8 mouse cellular contexts compared by ENCODE assay signal in the genomic region with DNA sequence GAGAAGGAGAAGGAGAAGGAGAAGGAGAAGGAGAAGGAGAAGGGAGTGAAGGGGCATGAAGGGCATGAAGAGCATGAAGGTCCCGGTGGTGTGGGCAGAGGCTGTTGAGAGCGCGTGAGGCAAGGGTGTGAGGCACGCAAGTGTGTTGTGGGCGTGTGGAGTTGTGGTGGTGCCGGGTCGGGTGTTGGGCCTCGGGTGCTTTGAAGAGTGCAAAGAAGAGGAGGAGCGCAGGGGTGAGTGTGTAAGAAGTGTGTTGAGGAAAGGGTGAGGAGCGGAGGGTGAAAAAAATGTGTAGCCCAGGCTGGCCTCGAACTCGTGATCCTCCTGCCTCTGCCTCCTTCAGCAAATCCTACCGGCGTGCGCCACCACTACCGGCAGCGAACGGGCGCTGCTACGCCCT.
DNase-seq lines count a peak whose midpoint lies in the region; ATAC-seq lines count a peak whose summit lies in the region.
"Not testable (repeated sequence)": the region's sequence is repeated elsewhere in the genome, so short reads cannot be mapped to it uniquely, and the experiment has no call there.

No protein-coding gene starts in this region.

- not testable (repeated sequence) for H3K27me3 ChIP-seq in forebrain, embryonic 12.5 days; heart, embryonic 13.5 days (replicated peaks); kidney, embryonic 16.5 days (ENCODE audit: insufficient read depth, low read length); liver, embryonic 13.5 days

- not testable (repeated sequence) for H3K36me3 ChIP-seq in forebrain, embryonic 12.5 days (replicated peaks); heart, embryonic 13.5 days; kidney, embryonic 16.5 days (ENCODE audit: insufficient read depth, low read length); liver, embryonic 13.5 days

- H3K4me1 ChIP-seq in forebrain, embryonic 12.5 days; heart, embryonic 13.5 days; kidney, embryonic 16.5 days (ENCODE audit: insufficient read depth, low read length); liver, embryonic 13.5 days (replicated peaks): not testable (repeated sequence)

- H3K4me2 ChIP-seq in forebrain, embryonic 12.5 days = not testable (repeated sequence)
- peak overlapping the region; percentile 51 for H3K4me2 ChIP-seq in heart, embryonic 13.5 days
- 0 out of 2 replicates have a peak overlapping the region, but pooled peaks have one; percentile 27 for H3K4me2 ChIP-seq in kidney, embryonic 16.5 days (replicated peaks; ENCODE audit: low read depth, low read length)
- H3K4me2 ChIP-seq in liver, embryonic 13.5 days = 0 out of 2 replicates have a peak overlapping the region, but pooled peaks have one; percentile 30

- 0 out of 2 replicates have a peak overlapping the region, but pooled peaks have one; percentile 19 for H3K4me3 ChIP-seq in forebrain, embryonic 12.5 days (replicated peaks)
- peak overlapping the region; percentile 24; the same call in 1 of the 2 replicates for H3K4me3 ChIP-seq in heart, embryonic 13.5 days
- not testable (repeated sequence) for H3K4me3 ChIP-seq in kidney, embryonic 16.5 days (ENCODE audit: low read length); liver, embryonic 13.5 days (replicated peaks)

- not testable (repeated sequence) for H3K27ac ChIP-seq in forebrain, embryonic 12.5 days; heart, embryonic 13.5 days (replicated peaks); kidney, embryonic 16.5 days (ENCODE audit: low read length); liver, embryonic 13.5 days

- not testable (repeated sequence) for ATAC-seq in forebrain, embryonic 12.5 days (ENCODE audit: low FRiP score); heart, embryonic 13.5 days (ENCODE audit: extremely low read depth, insufficient number of reproducible peaks, low FRiP score, low TSS enrichment); kidney, embryonic 16.5 days (ENCODE audit: low FRiP score, low TSS enrichment); liver, embryonic 13.5 days (ENCODE audit: low read depth)

- not testable (repeated sequence) for H3K9me3 ChIP-seq in forebrain, embryonic 12.5 days; heart, embryonic 13.5 days; kidney, embryonic 16.5 days (ENCODE audit: low read length); liver, embryonic 13.5 days (replicated peaks)

- DNase-seq in adrenal gland, adult 18-20 months (ENCODE audit: low spot score in 2 of 2) = peak; percentile 30 to 31
- peak; percentile 68 for DNase-seq in cerebellum, adult 9-10 months
- DNase-seq in liver, embryonic 13.5 days = peak; percentile 54
- DNase-seq in spleen, adult 12 weeks (ENCODE audit: low spot score) = peak; percentile 58
- DNase-seq in thymus, postnatal 4 days = peak; percentile 37

- no CpG with 5 or more reads among the region's 20 CpGs for WGBS in forebrain, embryonic 12.5 days
- no CpG with 5 or more reads among the region's 20 CpGs for WGBS in heart, embryonic 13.5 days
- WGBS in kidney, embryonic 16.5 days = no CpG with 5 or more reads among the region's 20 CpGs
- WGBS in liver, embryonic 13.5 days (ENCODE audit: insufficient replicate concordance) = 0% methylated on average over 1 of the region's 20 CpGs

- not testable (repeated sequence) for H3K9ac ChIP-seq in forebrain, embryonic 12.5 days; heart, embryonic 13.5 days; kidney, embryonic 16.5 days (replicated peaks; ENCODE audit: low read length); liver, embryonic 13.5 days
